Mouse (Mus musculus) G1E (cell line): Measurements from ENCODE around the gene Ikzf2.

Experiments
- CTCF ChIP-seq: IDR thresholded peaks from 2 replicates; pipeline ENCODE4 v1.5.1; 2012; ENCODE audit warnings: low read depth, low read length, inconsistent platforms, mixed read lengths
- GATA1 ChIP-seq: IDR thresholded peaks from 2 replicates; pipeline ENCODE4 v1.6.1; 2012; ENCODE audit warnings: borderline replicate concordance, low read length, inconsistent platforms, mixed read lengths

DNA sequence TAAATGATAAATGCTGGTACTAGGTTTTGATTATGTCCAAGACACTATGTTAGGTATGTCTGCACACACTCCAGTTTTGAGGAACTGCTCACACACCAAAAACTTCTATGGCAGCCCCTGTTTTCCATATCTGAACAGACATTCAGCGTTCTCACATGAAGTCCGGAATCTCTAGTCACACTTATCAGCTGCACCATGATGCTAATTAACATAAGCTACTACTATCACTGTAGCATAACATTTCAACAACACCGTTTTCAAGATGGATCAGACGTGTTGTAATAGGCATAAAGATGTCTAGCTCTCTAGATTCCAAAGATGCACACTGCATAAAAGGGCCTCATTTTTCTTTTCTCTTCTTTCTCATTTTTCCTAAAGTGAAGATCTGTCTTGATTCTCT is 43.9 kb downstream of the Ikzf2 start:
- no peak for TF ChIP-seq CTCF
- no peak for TF ChIP-seq GATA1
